Mouse (Mus musculus): Measurements from ENCODE around the gene Slc22a18.

DNA sequence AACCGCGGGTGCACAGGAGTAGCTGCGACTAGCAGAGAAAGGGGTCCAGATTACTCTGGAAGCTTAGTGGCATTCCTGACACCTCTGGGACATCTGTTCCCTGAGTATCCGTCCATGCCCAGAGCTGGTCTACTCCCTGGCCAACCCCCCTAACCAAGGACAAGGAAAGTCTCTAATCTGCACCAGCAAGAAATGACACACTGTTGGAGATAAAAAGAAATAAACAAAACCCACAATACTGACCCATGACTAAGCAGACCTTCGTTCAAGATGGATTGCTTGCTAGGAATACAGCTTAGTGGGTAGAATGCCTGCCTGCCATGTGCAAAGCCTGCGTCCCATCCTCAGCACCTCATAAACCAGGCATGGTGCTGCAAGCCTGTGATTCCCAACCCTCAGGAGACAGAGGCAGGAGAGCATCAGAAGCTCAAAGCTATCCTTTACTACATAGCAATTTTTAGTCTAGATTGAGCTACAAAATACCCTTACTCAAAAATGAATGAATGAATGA lies 20.1 kb downstream of the Slc22a18 start:
- TF ChIP-seq POLR2A (IDR thresholded peaks at IDR 0.05; ENCODE audit: control insufficient read depth in 1 of 2, insufficient read depth in 1 of 2, low read depth in 1 of 2, low read length in 2 of 2, poor library complexity in 1 of 2) (no peak), ZC3H11A (IDR thresholded peaks at IDR 0.05; ENCODE audit: low read depth, low read length) (no peak), MAX (IDR thresholded peaks at IDR 0.05; ENCODE audit: low read length) (no peak)
